Mouse (Mus musculus) embryo, embryonic 10.5 days (tissue): ENCODE measurements at regions not wholly inside any gene's neighbourhood (a gene's known extent, or its start where the extent isn't known, plus 50 kb on each side); places are given as distances from the start of the nearest gene placed in this dataset.

Source experiments
- DNase-seq: peaks from one replicate; pipeline ENCODE4 v3.0.0-alpha.2; 2015; ENCODE audit warnings: low spot score

- DNase-seq = peak; percentile 54
These were observed 249.6 kb upstream of the Nfe2l3 start for GRCm38 (mm10) chr6:51182771-51183284.

- peak; percentile 60 for DNase-seq
These were observed 248.7 kb upstream of the Nfe2l3 start for GRCm38 (mm10) chr6:51183576-51184420.

- peak; percentile 55 for DNase-seq
These were observed 248.0 kb upstream of the Nfe2l3 start for GRCm38 (mm10) chr6:51184500-51184899.

- no peak for DNase-seq
These were observed 247.3 kb upstream of the Nfe2l3 start for GRCm38 (mm10) chr6:51185201-51185600.

GRCm38 (mm10) chr6:51189173-51189572 lies 243.3 kb upstream of the Nfe2l3 start:
- no peak for DNase-seq

- DNase-seq = no peak
These were observed 239.6 kb upstream of the Nfe2l3 start for GRCm38 (mm10) chr6:51192826-51193225.

- peak; percentile 68 for DNase-seq
These were observed 239.1 kb upstream of the Nfe2l3 start for GRCm38 (mm10) chr6:51193356-51193755.

GRCm38 (mm10) chr6:51196391-51196790 lies 236.1 kb upstream of the Nfe2l3 start:
- no peak for DNase-seq

- DNase-seq = no peak
These were observed 235.3 kb upstream of the Nfe2l3 start for GRCm38 (mm10) chr6:51197000-51197774.

GRCm38 (mm10) chr6:51200207-51200606 lies 232.3 kb upstream of the Nfe2l3 start:
- DNase-seq = no peak

GRCm38 (mm10) chr6:51200837-51201236 lies 231.6 kb upstream of the Nfe2l3 start:
- no peak for DNase-seq

GRCm38 (mm10) chr6:51204306-51204705 lies 228.2 kb upstream of the Nfe2l3 start:
- no peak for DNase-seq

- no peak for DNase-seq
These were observed 227.1 kb upstream of the Nfe2l3 start for GRCm38 (mm10) chr6:51205411-51205810.

- peak; percentile 82 for DNase-seq
These were observed 225.6 kb upstream of the Nfe2l3 start for GRCm38 (mm10) chr6:51206712-51207505.

- peak; percentile 48 for DNase-seq
These were observed 224.7 kb upstream of the Nfe2l3 start for GRCm38 (mm10) chr6:51207587-51208361.

GRCm38 (mm10) chr6:51208660-51209396 lies 223.6 kb upstream of the Nfe2l3 start:
- DNase-seq = peak; percentile 96

GRCm38 (mm10) chr6:51211418-51211817 lies 221.1 kb upstream of the Nfe2l3 start:
- DNase-seq = no peak

- DNase-seq = no peak
These were observed 220.3 kb upstream of the Nfe2l3 start for GRCm38 (mm10) chr6:51212216-51212615.

- DNase-seq = no peak
These were observed 217.1 kb upstream of the Nfe2l3 start for GRCm38 (mm10) chr6:51215371-51215770.

GRCm38 (mm10) chr6:51216472-51216871 lies 216.0 kb upstream of the Nfe2l3 start:
- peak; percentile 37 for DNase-seq

GRCm38 (mm10) chr6:51219691-51220090 lies 212.8 kb upstream of the Nfe2l3 start:
- DNase-seq = no peak
